Mouse (Mus musculus) gastrocnemius, adult 8-10 months (tissue): Measurements from ENCODE around the gene Mid2. TPM values are rescaled to one million over a fixed set of nuclear protein-coding genes. Genes with fewer than 3 reads are reported as not detected.

Experiments
- total RNA-seq, 4 experiments: library from RNA; stranded (reverse); gene quantifications; 2 replicates each; pipeline ENCODE4 v1.2.4; 2022

The Mid2 gene
- total RNA-seq, 4 experiments from 2014 or later, result 4.9 to 6.7 (median 5.7) TPM

Other genes with a start within 250 kb of the Mid2 start
- gene Prps1, start 208.0 kb upstream of the Mid2 start, total RNA-seq, result 10 to 100 TPM; 36.7 to 39.6 (median 38.5) TPM
- 100 to 1,000 TPM; 249 to 357 (median 312) TPM for gene Tsc22d3, start 63.9 kb upstream of the Mid2 start, total RNA-seq
- gene Tex13b, start 148.8 kb downstream of the Mid2 start, total RNA-seq, result not detected
- gene Vsig1, start 243.0 kb downstream of the Mid2 start, total RNA-seq, result not detected